Mouse (Mus musculus): ENCODE results near the gene Aox4. TPM values are rescaled to one million over a fixed set of nuclear protein-coding genes. Genes with fewer than 3 reads are reported as not detected.

The Aox4 gene
- polyA plus RNA-seq, 1 experiment from 2014 or later, result not detected

DNA sequence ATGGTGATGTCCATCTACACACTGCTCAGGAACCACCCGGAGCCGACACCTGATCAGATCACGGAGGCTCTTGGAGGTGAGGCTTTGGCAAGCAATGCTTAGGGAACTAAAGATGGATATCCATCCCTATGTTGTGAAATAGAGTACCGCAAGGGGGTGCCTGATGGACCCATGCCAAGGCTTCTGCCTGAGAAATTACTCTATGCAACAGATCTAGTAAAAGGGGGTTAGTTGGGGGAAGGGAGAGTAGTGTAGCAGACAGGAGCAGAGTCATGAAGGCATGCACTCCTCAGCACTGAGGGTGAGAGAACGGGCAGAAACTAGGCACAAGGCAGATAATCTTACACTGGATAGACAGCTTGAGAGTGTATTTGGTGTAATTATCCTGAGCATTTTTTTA lies 11.7 kb downstream of the Aox4 start:
- TF ChIP-seq CTCF (IDR thresholded peaks at IDR 0.05; ENCODE audit: low read depth), result no peak
- no peak overlapping the region for H3K4me3 ChIP-seq (ENCODE audit: low read depth, low read length)
- no peak overlapping the region for H3K4me2 ChIP-seq (replicated peaks; ENCODE audit: low read depth)
- no peak overlapping the region for H3K27ac ChIP-seq (ENCODE audit: low read depth, low read length)
- H3K27me3 ChIP-seq (replicated peaks; ENCODE audit: control insufficient read depth, insufficient read depth, low read length), result no peaks in the 10 kb centered on the region
- WGBS, result 79% methylated on average over 5 of the region's 5 CpGs
- H3K4me1 ChIP-seq (replicated peaks; ENCODE audit: control insufficient read depth, insufficient read depth, low read length), result no peaks in the 10 kb centered on the region
- no peaks in the 10 kb centered on the region for H3K36me3 ChIP-seq (ENCODE audit: control insufficient read depth, insufficient read depth)
- H3K9me3 ChIP-seq (ENCODE audit: control insufficient read depth), result no peaks in the 10 kb centered on the region
- no peak overlapping the region for H3K9ac ChIP-seq (ENCODE audit: low read depth, low read length)
- ATAC-seq, result no peak

DNA sequence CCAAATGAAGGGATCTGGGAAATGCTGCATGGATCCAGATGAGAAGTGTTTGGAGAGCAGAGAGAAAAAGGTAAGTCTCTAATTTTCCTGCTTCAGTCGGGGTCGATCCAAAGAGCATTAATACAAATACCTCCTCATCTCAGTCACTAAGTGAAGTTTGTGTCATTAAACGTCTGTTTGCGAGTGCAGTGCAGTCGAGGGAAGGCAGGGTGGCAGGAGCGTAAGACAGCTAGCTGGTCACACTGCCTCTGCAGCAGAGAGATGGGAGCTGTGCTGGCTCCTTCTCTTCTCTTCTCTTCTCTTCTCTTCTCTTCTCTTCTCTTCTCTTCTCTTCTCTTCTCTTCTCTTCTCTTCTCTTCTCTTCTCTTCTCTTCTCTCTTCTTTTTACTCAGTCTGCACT lies 17.9 kb downstream of the Aox4 start:
- Histone ChIP-seq H3K4me1 (replicated peaks; ENCODE audit: control insufficient read depth, insufficient read depth, low read length) (no peaks in the 10 kb centered on the region), H3K9me3 (ENCODE audit: control insufficient read depth) (no peaks in the 10 kb centered on the region), H3K27me3 (replicated peaks; ENCODE audit: control insufficient read depth, insufficient read depth, low read length) (no peaks in the 10 kb centered on the region), H3K9ac (ENCODE audit: low read depth, low read length) (no peak overlapping the region), H3K27ac (ENCODE audit: low read depth, low read length) (no peak overlapping the region), H3K36me3 (ENCODE audit: control insufficient read depth, insufficient read depth) (no peaks in the 10 kb centered on the region), H3K4me2 (replicated peaks; ENCODE audit: low read depth) (no peak overlapping the region), H3K4me3 (ENCODE audit: low read depth, low read length) (no peak overlapping the region)
- no peak for TF ChIP-seq CTCF (IDR thresholded peaks at IDR 0.05; ENCODE audit: low read depth)
- ATAC-seq, result no peak
- WGBS, result 67% methylated on average over 6 of the region's 6 CpGs

DNA sequence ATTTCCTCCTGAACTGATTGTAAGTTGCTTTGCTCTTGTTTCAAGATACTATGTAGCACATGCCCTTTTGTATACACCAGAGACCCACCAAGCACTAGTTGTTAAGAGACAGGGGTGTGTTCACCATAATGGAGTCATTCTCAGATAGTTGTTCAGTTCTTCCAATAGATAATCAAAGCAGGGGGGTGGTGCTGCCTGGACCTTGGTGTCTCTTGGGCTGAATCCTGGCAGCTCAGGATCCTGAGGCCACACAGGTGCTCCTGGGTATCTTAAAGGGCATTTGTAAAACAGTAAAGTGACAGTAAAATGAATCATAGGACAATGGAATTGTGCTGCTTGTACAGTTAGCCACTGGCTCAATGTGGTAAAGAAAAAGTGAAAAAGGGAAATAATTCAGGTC lies 18.7 kb downstream of the Aox4 start:
- Histone ChIP-seq H3K36me3 (ENCODE audit: control insufficient read depth, insufficient read depth) (no peaks in the 10 kb centered on the region), H3K9ac (ENCODE audit: low read depth, low read length) (no peak overlapping the region), H3K4me1 (replicated peaks; ENCODE audit: control insufficient read depth, insufficient read depth, low read length) (no peaks in the 10 kb centered on the region), H3K27ac (ENCODE audit: low read depth, low read length) (no peak overlapping the region), H3K4me3 (ENCODE audit: low read depth, low read length) (no peak overlapping the region), H3K9me3 (ENCODE audit: control insufficient read depth) (no peaks in the 10 kb centered on the region), H3K27me3 (replicated peaks; ENCODE audit: control insufficient read depth, insufficient read depth, low read length) (no peaks in the 10 kb centered on the region), H3K4me2 (replicated peaks; ENCODE audit: low read depth) (no peak overlapping the region)
- no peak for TF ChIP-seq CTCF (IDR thresholded peaks at IDR 0.05; ENCODE audit: low read depth)
- ATAC-seq, result no peak

- ATAC-seq, result no peak
- H3K36me3 ChIP-seq (ENCODE audit: control insufficient read depth, insufficient read depth), result no peaks in the 10 kb centered on the region
- no peak overlapping the region for H3K27ac ChIP-seq (ENCODE audit: low read depth, low read length)
- H3K4me2 ChIP-seq (replicated peaks; ENCODE audit: low read depth), result no peak overlapping the region
- H3K4me1 ChIP-seq (replicated peaks; ENCODE audit: control insufficient read depth, insufficient read depth, low read length), result no peaks in the 10 kb centered on the region
- no peak overlapping the region for H3K4me3 ChIP-seq (ENCODE audit: low read depth, low read length)
- no peaks in the 10 kb centered on the region for H3K9me3 ChIP-seq (ENCODE audit: control insufficient read depth)
- H3K27me3 ChIP-seq (replicated peaks; ENCODE audit: control insufficient read depth, insufficient read depth, low read length), result no peaks in the 10 kb centered on the region
- no peak overlapping the region for H3K9ac ChIP-seq (ENCODE audit: low read depth, low read length)
- no peak for TF ChIP-seq CTCF (IDR thresholded peaks at IDR 0.05; ENCODE audit: low read depth)
- WGBS, result 78% methylated on average over 4 of the region's 4 CpGs
Observed at GRCm38 (mm10) chr1:58229774-58230173, 19.6 kb downstream of the Aox4 start.

GRCm38 (mm10) chr1:58230542-58230941 lies 20.3 kb downstream of the Aox4 start:
- WGBS, result 25% methylated on average over 5 of the region's 5 CpGs
- Histone ChIP-seq H3K4me2 (replicated peaks; ENCODE audit: low read depth) (no peak overlapping the region), H3K36me3 (ENCODE audit: control insufficient read depth, insufficient read depth) (no peaks in the 10 kb centered on the region), H3K4me1 (replicated peaks; ENCODE audit: control insufficient read depth, insufficient read depth, low read length) (no peaks in the 10 kb centered on the region), H3K9me3 (ENCODE audit: control insufficient read depth) (no peaks in the 10 kb centered on the region), H3K9ac (ENCODE audit: low read depth, low read length) (no peak overlapping the region), H3K27me3 (replicated peaks; ENCODE audit: control insufficient read depth, insufficient read depth, low read length) (no peaks in the 10 kb centered on the region), H3K27ac (ENCODE audit: low read depth, low read length) (no peak overlapping the region), H3K4me3 (ENCODE audit: low read depth, low read length) (no peak overlapping the region)
- no peak for ATAC-seq
- no peak for TF ChIP-seq CTCF (IDR thresholded peaks at IDR 0.05; ENCODE audit: low read depth)

DNA sequence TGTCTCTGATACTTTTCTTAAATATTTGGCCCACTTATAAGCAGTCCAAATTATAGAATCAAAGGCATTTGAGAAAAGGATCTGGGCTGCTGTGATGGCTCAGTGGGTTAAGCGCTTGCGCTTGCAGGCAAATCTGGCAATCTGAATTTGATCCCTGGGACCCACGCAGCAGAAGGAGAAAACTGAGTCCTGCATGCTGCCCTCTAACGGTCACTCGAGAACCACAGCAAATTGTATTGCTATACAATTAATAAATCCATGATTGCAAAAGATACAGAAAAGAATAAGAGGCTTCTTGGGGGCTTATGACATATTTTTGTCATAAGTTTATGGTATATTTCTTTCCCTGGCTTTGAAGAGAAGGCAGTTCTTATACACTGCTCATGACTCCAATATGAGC lies 25.2 kb downstream of the Aox4 start:
- Histone ChIP-seq H3K36me3 (ENCODE audit: control insufficient read depth, insufficient read depth) (no peaks in the 10 kb centered on the region), H3K27ac (ENCODE audit: low read depth, low read length) (no peak overlapping the region), H3K9me3 (ENCODE audit: control insufficient read depth) (no peaks in the 10 kb centered on the region), H3K27me3 (replicated peaks; ENCODE audit: control insufficient read depth, insufficient read depth, low read length) (no peaks in the 10 kb centered on the region), H3K4me2 (replicated peaks; ENCODE audit: low read depth) (no peak overlapping the region), H3K9ac (ENCODE audit: low read depth, low read length) (no peak overlapping the region), H3K4me1 (replicated peaks; ENCODE audit: control insufficient read depth, insufficient read depth, low read length) (no peaks in the 10 kb centered on the region), H3K4me3 (ENCODE audit: low read depth, low read length) (no peak overlapping the region)
- 57% methylated on average over 5 of the region's 5 CpGs for WGBS
- peak; percentile 45 for TF ChIP-seq CTCF (IDR thresholded peaks at IDR 0.05; ENCODE audit: low read depth)
- no peak for ATAC-seq

Data from intestine, postnatal 0 days (tissue).